Mouse (Mus musculus) lung, embryonic 16.5 days (tissue): ENCODE results near the gene Paqr6. TPM values are rescaled to one million over a fixed set of nuclear protein-coding genes. Genes with fewer than 3 reads are reported as not detected.
"Not testable (repeated sequence)": the region's sequence is repeated elsewhere in the genome, so short reads cannot be mapped to it uniquely, and the experiment has no call there.

Experiments used
- ATAC-seq: fragments of 200-750 bp; cut with Nextera tagmentation; 2 replicates; pipeline ENCODE4 v1.8.0; 2017; ENCODE audit warnings: low read depth, mild to moderate bottlenecking, moderate library complexity
- H3K27ac ChIP-seq: fragments of 300-500 bp; sonication (generic); 2 replicates; pipeline ENCODE4 v1.5.1; 2014; ENCODE audit warnings: mild to moderate bottlenecking, control low read depth, low read length
- H3K27me3 ChIP-seq: fragments of 300-500 bp; sonication (generic); 2 replicates; pipeline ENCODE4 v1.6.1; 2014; ENCODE audit warnings: low read depth, low read length, mixed read lengths; ENCODE audit not compliant: control insufficient read depth, insufficient read depth
- H3K36me3 ChIP-seq: fragments of 300-500 bp; sonication (generic); 2 replicates; pipeline ENCODE4 v1.6.1; 2014; ENCODE audit warnings: low read length; ENCODE audit not compliant: control insufficient read depth, insufficient read depth
- H3K4me1 ChIP-seq: fragments of 300-500 bp; sonication (generic); replicated peaks from 2 replicates; pipeline ENCODE4 v1.6.1; 2014; ENCODE audit warnings: low read length, mixed read lengths; ENCODE audit not compliant: control insufficient read depth, insufficient read depth
- H3K4me2 ChIP-seq: fragments of 300-500 bp; sonication (generic); 2 replicates; pipeline ENCODE4 v1.6.1; 2014; ENCODE audit warnings: low read depth, low read length, control low read depth
- H3K4me3 ChIP-seq: fragments of 300-500 bp; sonication (generic); 2 replicates; pipeline ENCODE4 v1.5.1; 2014; ENCODE audit warnings: mild to moderate bottlenecking, low read length, control low read depth
- H3K9ac ChIP-seq: fragments of 300-500 bp; sonication (generic); 2 replicates; pipeline ENCODE4 v1.6.1; 2014; ENCODE audit warnings: low read length, control low read depth
- H3K9me3 ChIP-seq: fragments of 300-500 bp; sonication (generic); 2 replicates; pipeline ENCODE4 v1.6.1; 2016; ENCODE audit warnings: low read length; ENCODE audit not compliant: control insufficient read depth
- WGBS: fragments of 180-500 bp; shearing (Covaris S2); extraction: QIAGEN DNeasy Blood & Tissue Kit; methylation state at CpG from one replicate; pipeline ENCODE4 v1.1.7; 2014; 5-methylcytosine and 5-hydroxymethylcytosine counted together
- polyA plus RNA-seq: library from polyadenylated mRNA; unstranded; fragments of >200 nt; fragmentation: Nextera tagmentation; extraction: Ambion mirVana; gene quantifications from 2 replicates; pipeline ENCODE4 v1.2.1, GENCODE M21; 2015

The Paqr6 gene
- polyA plus RNA-seq, 1 experiment from 2014 or later, result 12.5 TPM

- Histone ChIP-seq H3K4me3 (no peak overlapping the region), H3K36me3 (peaks cover 41% of the 10 kb centered on the region), H3K9me3 (no peaks in the 10 kb centered on the region), H3K9ac (no peak overlapping the region), H3K4me2 (no peak overlapping the region), H3K4me1 (peaks cover 13% of the 10 kb centered on the region), H3K27me3 (peaks cover 8% of the 10 kb centered on the region), H3K27ac (no peak overlapping the region)
- 82% methylated on average over 2 of the region's 2 CpGs for WGBS
- ATAC-seq, result no peak
Measured at GRCm38 (mm10) chr3:88361612-88362313, 2.6 kb upstream of the Paqr6 start.

- peaks cover 8% of the 10 kb centered on the region for H3K27me3 ChIP-seq
- ATAC-seq, result peak; percentile 4; the same call in 1 of the 2 replicates
Measured at GRCm38 (mm10) chr3:88363700-88364099, 684 bp upstream of the Paqr6 start.

GRCm38 (mm10) chr3:88365705-88366361 is 1.4 kb downstream of the Paqr6 start:
- Histone ChIP-seq H3K36me3 (peaks cover 14% of the 10 kb centered on the region), H3K27ac (no peak overlapping the region), H3K4me1 (peaks cover 13% of the 10 kb centered on the region), H3K4me2 (no peak overlapping the region), H3K27me3 (peaks cover 8% of the 10 kb centered on the region), H3K4me3 (no peak overlapping the region), H3K9ac (no peak overlapping the region), H3K9me3 (no peaks in the 10 kb centered on the region)
- ATAC-seq, result no peak
- 40% methylated on average over 34 of the region's 34 CpGs for WGBS

More at GRCm38 (mm10) chr3:88363700-88364099, 684 bp upstream of the Paqr6 start:
- Histone ChIP-seq H3K4me2 (no peak overlapping the region), H3K9ac (no peak overlapping the region; the same call in 1 of the 2 replicates), H3K36me3 (peaks cover 30% of the 10 kb centered on the region), H3K4me1 (peaks cover 13% of the 10 kb centered on the region), H3K27ac (0 out of 2 replicates have a peak overlapping the region, but pooled peaks have one; percentile 37), H3K4me3 (no peak overlapping the region), H3K9me3 (no peaks in the 10 kb centered on the region)
- WGBS, result 48% methylated on average over 4 of the region's 4 CpGs

DNA sequence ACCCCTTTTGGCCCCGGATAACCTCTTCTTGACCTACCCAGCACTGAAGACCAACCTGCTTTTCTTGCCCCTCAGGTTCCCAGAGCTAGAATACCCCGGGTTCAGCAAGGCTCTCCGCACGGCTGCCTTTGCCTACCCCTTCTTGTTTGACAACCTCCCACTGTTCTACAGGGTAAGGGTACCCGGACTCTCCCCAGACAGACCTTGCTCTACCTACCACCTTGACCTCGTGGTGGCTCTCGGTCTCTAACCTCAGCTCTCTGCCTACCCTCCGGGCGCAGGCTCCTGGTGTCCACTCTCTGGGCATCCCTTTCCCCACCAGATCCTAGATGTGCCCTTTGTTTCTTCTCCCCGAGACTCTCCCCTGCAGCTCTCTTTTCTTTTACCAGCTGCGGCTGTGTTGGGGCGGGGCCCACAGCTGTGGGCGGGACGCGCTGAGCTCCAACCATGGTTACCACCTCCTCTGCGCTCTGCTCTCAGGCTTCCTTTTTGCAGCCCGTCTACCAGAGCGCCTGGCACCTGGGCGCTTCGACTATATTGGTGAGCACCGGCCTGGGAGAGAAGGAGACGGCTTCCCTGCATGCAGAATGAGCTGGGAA is 2.5 kb downstream of the Paqr6 start:
- not testable (repeated sequence) for H3K9ac ChIP-seq, H3K4me3 ChIP-seq, H3K27me3 ChIP-seq, H3K9me3 ChIP-seq, H3K27ac ChIP-seq, H3K36me3 ChIP-seq
- 4% methylated on average over 16 of the region's 22 CpGs for WGBS
- peaks cover 13% of the 10 kb centered on the region for H3K4me1 ChIP-seq
- ATAC-seq, result peak; percentile 71
- H3K4me2 ChIP-seq, result peak overlapping the region; percentile 38

DNA sequence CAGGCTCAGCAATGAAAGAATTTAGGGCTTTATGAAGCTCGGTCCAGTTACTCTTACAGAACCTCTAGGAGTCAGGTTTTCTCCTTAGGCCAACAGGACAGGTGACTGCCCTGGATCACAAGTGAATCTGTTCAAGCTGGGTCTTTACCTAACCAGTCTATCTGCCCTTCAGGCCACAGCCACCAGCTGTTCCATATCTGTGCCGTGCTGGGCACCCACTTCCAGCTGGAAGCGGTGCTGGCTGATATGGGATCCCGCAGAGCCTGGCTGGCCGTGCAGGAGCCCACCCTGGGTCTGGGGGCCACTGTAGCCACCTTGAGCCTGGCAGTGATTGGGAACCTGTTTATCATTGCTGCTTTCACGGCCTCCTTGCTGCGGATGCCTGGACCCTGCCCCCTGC is 3.1 kb downstream of the Paqr6 start:
- H3K9me3 ChIP-seq, H3K27ac ChIP-seq, H3K4me3 ChIP-seq, ATAC-seq, H3K36me3 ChIP-seq, H3K9ac ChIP-seq, H3K27me3 ChIP-seq, H3K4me2 ChIP-seq: not testable (repeated sequence)
- peaks cover 13% of the 10 kb centered on the region for H3K4me1 ChIP-seq
- WGBS, result 51% methylated on average over 3 of the region's 7 CpGs

DNA sequence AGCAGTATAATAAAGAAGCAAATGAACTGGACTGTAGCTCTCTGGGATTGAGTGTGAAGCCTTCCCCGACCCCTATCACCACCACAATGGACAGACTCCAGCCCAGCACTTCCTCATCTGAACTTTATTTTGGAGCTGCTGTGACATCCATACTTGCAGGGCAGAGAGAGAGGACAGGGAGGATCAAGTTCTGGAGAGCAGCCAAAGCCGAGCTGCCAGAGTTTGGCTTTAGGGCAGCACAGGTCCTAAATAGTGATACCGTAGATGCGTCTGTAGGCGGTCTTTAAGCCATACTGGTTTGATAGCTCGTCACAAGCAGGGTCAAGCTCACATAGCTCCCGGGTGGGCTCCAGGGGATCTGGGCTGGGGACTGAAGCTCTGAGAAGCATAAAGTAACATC is 4.1 kb downstream of the Paqr6 start:
- H3K4me3 ChIP-seq, H3K36me3 ChIP-seq, H3K27me3 ChIP-seq, H3K9me3 ChIP-seq, H3K4me2 ChIP-seq, H3K27ac ChIP-seq, ATAC-seq, H3K9ac ChIP-seq: not testable (repeated sequence)
- WGBS, result 72% methylated on average over 7 of the region's 7 CpGs
- peaks cover 13% of the 10 kb centered on the region for H3K4me1 ChIP-seq

DNA sequence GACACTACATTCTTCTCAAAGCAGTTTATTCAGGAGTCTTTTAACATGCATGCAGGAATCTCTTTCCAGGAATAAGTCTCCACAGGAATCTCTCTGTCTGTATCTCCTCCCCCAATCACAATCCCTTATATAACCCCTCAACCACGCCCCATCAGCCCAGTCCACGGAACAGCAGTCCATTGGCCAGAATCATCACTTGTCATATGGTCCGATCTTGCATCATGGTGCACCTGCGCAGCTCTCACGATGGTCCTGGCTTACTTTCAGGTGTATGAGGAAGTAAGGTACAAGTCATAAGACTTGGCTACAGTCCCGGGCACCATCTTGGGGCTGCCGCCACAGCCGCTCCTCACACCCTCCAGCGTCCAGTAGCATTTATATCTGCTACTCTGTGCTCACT is 8.3 kb downstream of the Paqr6 start, which contains the start of gene Bglap3:
Bglap3 (minus strand) TSS at position 101 of the 400 bp plus-strand sequence.
- H3K9me3 ChIP-seq, H3K27ac ChIP-seq, H3K4me1 ChIP-seq, H3K4me3 ChIP-seq, H3K36me3 ChIP-seq, ATAC-seq, H3K9ac ChIP-seq, H3K4me2 ChIP-seq, H3K27me3 ChIP-seq: not testable (repeated sequence)
- WGBS, result 90% methylated on average over 9 of the region's 9 CpGs

GRCm38 (mm10) chr3:88375750-88376626 is 11.6 kb downstream of the Paqr6 start:
- not testable (repeated sequence) for H3K9ac ChIP-seq, H3K4me1 ChIP-seq, H3K36me3 ChIP-seq, H3K9me3 ChIP-seq, H3K27ac ChIP-seq, H3K27me3 ChIP-seq
- WGBS, result 11% methylated on average over 16 of the region's 19 CpGs
- Histone ChIP-seq H3K4me3 (peak overlapping the region; percentile 24; the same call in 1 of the 2 replicates), H3K4me2 (peak overlapping the region; percentile 46)
- ATAC-seq, result peak; percentile 94
